Mouse (Mus musculus) adrenal gland, postnatal 10 days (tissue): ENCODE measurements at regions not wholly inside any gene's neighbourhood (a gene's known extent, or its start where the extent isn't known, plus 50 kb on each side); places are given as distances from the start of the nearest gene placed in this dataset.

Source experiments
- DNase-seq: peaks from one replicate; pipeline ENCODE4 v3.0.0; 2021; ENCODE audit warnings: mixed read lengths

DNA sequence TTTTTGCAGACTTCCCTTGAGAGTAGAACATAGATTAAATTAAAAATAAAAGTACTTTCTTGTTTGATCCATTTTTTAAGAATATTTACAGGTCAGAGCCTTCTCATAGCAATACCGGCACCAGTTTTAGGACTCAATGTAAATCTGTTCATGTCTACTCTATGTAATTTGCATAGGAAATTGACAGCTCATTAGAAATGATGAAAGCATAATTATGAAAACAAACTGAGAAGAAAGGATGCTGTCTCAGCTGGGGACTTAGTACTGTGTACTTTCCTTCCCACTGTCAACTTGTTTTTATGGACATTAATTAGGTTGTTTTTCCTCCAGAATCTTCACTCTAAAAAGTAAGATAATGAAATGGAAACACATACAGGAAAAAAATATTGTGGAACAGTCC, 3344.8 kb upstream of the Gm6569 start:
- no peak for DNase-seq

- no peak for DNase-seq
These were observed 3327.1 kb upstream of the Gm6569 start for GRCm38 (mm10) chr15:70507046-70507818.

- no peak for DNase-seq
These were observed 3313.8 kb upstream of the Gm6569 start for GRCm38 (mm10) chr15:70520551-70520950.

DNA sequence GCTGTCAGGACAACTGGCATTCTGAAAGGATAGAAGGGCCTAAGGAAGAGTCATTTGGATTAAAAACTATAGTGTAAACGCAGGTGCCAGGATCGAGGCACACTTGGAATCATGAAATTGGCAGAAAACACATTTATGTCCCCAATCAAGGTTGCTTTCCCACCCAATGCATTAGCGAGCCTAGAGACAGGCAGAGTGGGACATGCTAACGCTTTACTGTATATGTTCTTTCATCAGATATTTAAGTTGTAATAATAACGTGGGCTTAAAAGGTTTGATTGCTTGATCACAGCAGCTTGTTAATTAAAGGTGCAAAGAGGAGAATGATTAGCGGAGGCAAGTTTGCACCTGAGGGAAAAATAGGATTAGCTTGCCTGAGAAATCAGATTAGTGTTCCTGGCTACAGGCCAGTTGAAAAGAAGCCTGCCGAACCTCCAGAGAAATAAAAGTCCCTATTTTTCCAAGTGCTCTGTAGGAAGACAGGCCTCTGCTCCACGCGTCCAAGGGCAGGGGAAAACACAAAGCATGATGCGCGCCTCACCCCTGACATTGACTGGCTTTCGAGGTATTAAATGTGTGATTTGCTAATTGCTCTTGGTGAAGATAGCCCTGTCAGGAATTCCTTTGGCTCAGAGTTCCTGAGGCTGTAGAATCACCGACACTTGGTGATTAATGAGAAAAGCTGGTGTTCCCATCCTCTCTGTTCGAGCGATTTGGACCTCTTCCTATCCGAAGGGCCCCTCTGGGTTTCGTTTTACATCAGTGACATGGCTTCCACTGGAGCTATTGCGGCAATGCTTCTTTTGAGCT, 3279.4 kb upstream of the Gm6569 start:
- peak; percentile 1 for DNase-seq

GRCm38 (mm10) chr15:70555583-70555894, 3278.8 kb upstream of the Gm6569 start:
- no peak for DNase-seq

DNA sequence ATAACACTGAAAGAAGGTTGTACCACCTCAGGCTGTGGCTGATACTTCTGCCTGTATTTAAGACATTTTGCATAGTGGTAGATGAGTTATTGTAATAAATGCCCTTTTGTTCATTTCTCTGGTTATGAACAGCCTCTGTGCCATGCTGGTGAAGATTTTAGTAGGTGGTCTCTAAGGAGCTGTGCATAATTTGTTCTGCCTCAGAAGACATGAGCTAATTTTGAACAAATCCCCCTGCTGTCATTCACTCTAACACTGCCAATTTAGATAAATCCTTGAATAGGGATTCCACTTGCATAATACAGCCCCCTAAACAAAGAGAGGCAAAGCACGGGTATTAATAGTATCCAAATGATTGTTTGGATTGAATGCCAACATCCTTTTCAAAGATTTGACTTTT, 3240.1 kb upstream of the Gm6569 start:
- DNase-seq, result no peak

GRCm38 (mm10) chr15:70600762-70601489, 3233.4 kb upstream of the Gm6569 start:
- no peak for DNase-seq

DNA sequence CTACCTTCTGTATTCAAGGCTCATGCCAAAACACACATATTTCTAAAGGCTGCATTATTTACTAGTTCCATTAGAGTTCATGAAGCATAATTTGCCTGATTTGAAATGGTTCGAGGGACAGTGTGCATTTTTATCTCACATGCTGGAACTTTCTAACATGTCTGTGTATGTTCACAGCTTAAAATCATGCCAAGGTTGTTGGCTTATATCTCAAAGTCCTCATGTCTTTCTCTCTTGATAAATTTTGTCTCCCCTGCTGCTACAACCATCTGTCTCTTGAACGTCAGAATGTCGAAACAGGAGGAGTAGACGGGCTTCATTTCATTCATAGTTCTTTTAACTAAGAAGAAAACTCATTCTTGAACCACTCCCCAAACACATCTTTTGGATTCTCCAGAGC, 3229.1 kb upstream of the Gm6569 start:
- no peak for DNase-seq

GRCm38 (mm10) chr15:70606896-70607295, 3227.5 kb upstream of the Gm6569 start:
- no peak for DNase-seq

- no peak for DNase-seq
These were observed 3216.2 kb upstream of the Gm6569 start for GRCm38 (mm10) chr15:70618131-70618674.

DNA sequence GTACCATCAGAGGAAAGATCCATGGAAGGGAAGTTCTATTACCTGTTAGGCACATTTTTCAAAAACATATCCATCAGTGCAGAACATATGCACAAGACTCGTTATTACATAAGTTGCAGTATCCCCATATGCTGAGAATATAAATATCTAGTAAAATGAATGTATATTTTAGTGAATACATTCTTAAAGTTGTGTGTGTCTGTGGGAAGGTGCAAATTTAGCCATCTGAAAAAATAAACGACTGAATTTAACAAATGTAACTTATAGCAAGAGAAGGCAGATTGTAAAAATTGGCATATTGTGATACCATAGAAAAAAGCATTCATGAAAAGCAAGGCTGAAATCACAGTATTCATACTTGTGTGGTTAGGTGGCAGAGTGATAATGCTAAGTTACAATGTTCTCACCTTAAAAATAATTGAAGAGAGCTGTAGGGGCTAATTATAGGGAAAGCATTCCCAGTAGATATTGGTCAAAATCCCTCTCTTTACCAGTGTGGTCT, 3193.3 kb upstream of the Gm6569 start:
- DNase-seq, result no peak

DNA sequence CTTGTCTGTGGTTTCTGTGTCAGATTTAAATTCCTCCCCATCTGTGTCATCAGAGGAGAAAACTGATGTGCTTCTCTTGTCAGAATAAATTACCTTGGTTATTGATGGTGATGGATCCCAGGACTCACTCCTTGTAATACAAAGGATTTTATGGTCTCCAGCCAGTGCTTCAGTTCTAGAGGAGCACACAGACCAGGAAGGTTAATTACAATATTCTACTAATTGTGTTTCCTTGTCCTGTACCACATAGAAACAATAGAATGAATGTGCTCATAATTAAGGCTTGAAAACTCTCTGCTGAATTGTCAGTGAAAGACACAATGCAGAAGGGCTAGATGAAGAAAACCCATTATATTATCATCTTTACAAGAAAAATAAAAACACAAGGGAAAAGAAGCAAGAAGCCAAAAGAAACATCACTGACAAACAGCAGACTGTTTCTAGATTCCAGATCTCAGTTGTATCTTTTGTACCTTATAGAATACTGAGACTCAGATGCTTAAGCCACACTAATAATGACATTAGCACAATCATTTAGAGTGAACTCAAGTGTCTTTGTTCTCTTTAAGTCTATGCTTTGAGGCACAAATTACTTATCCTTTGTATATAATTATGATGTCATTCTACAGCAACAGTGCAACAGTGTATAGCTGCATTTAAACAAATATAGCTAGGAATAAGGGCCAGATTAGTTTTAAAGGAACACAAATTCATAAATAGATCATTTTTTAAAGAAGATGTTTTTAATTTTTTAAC, 3189.7 kb upstream of the Gm6569 start:
- DNase-seq, result no peak

GRCm38 (mm10) chr15:70675549-70675948, 3158.8 kb upstream of the Gm6569 start:
- DNase-seq, result no peak

DNA sequence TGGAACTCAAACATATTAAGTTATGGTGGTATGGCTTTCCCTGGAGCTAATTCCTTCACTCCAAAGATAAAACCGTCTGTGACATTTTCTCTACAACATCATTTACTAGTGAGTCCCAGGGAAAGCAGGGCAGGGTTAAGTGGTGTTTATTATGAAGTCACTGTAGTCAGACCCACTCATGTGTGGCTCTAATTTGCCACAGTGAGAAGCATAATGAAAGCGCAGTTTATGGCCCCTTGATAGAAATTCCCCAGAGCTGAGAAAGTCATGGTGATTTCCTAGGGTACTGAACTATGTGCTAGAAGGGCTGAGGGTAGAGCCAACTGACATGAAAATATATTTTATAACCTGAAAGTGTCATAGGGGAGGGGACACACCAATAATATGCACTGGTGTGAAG, 3129.8 kb upstream of the Gm6569 start:
- no peak for DNase-seq

GRCm38 (mm10) chr15:70713736-70714135, 3120.6 kb upstream of the Gm6569 start:
- no peak for DNase-seq

- DNase-seq, result no peak
These were observed 3106.9 kb upstream of the Gm6569 start for GRCm38 (mm10) chr15:70727361-70727885.

DNA sequence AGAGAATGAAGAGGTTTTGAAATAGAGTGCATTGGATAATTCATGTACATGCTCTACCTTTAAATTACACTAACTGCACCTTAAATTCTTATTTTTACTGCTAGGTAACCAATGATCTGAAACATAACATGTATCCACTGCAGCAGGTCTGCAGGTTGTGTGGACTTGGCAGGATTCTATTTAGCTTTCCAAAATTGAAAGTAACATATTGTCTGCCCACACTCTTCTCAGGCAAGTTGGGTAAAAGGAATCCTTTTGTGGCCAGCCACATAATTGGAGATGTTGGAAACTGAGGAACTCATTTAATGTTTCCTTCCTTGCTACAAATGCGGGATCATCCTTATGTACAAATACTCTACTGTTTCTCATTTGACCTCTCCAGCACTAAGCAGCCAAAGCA, 3106.4 kb upstream of the Gm6569 start:
- no peak for DNase-seq

- no peak for DNase-seq
These were observed 3090.1 kb upstream of the Gm6569 start for GRCm38 (mm10) chr15:70744239-70744638.

DNA sequence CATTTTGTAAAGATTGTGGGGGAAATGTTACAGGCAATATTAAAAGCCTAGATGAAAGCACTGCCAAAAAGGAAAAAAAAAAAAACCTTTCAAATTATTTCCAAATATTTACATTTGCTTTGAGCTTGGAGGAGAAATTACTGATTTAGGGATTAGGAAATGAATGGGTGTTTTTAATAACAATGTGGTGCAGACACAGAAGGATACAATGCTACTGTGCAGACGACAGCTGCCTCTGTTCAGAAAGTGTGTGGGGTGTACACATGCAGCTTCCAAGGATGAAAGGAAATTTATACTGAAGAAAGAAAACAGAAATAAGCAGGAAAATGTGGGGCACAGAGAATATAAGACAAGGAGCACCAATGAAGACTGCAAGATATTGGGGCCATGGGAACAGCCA, 3070.3 kb upstream of the Gm6569 start:
- no peak for DNase-seq

GRCm38 (mm10) chr15:70764513-70764912, 3069.8 kb upstream of the Gm6569 start:
- DNase-seq, result no peak

- DNase-seq, result no peak
These were observed 3068.9 kb upstream of the Gm6569 start for GRCm38 (mm10) chr15:70765471-70765870.
